Mouse (Mus musculus): ENCODE data around the gene Rab3ip. TPM values are rescaled to one million over a fixed set of nuclear protein-coding genes. Genes with fewer than 3 reads are reported as not detected.

Rab3ip gene
- total RNA-seq (2014; fragmentation: Nextera tagmentation) (7.4 and 13.5 TPM in 2 replicates), total RNA-seq (2017) (3.6 and 8.0 TPM in 2 replicates)

- peak; percentile 90 for ATAC-seq (replicated peaks; ENCODE audit: low FRiP score, low TSS enrichment, poor library complexity, severe bottlenecking)
These were observed at the start of gene Rab3ip for GRCm38 (mm10) chr10:116950009-116950769. Gene Rab3ip (minus strand): TSS chr10:116950769.

GRCm38 (mm10) chr10:116998716-116999455 lies 48.3 kb upstream of the Rab3ip start:
- ATAC-seq (replicated peaks; ENCODE audit: low FRiP score, low TSS enrichment, poor library complexity, severe bottlenecking), result no peak

GRCm38 (mm10) chr10:116996236-116996600 lies 45.6 kb upstream of the Rab3ip start:
- ATAC-seq (replicated peaks; ENCODE audit: low FRiP score, low TSS enrichment, poor library complexity, severe bottlenecking), result peak; percentile 37

GRCm38 (mm10) chr10:116995584-116996235 lies 45.1 kb upstream of the Rab3ip start:
- ATAC-seq (replicated peaks; ENCODE audit: low FRiP score, low TSS enrichment, poor library complexity, severe bottlenecking), result no peak

GRCm38 (mm10) chr10:116995162-116995561 lies 44.6 kb upstream of the Rab3ip start:
- ATAC-seq (replicated peaks; ENCODE audit: low FRiP score, low TSS enrichment, poor library complexity, severe bottlenecking), result no peak

GRCm38 (mm10) chr10:116993971-116994370 lies 43.4 kb upstream of the Rab3ip start:
- no peak for ATAC-seq (replicated peaks; ENCODE audit: low FRiP score, low TSS enrichment, poor library complexity, severe bottlenecking)

GRCm38 (mm10) chr10:116986264-116987082 lies 35.9 kb upstream of the Rab3ip start, which contains the start of gene Best3:
Gene Best3 (plus strand): TSS chr10:116986314.
- ATAC-seq (replicated peaks; ENCODE audit: low FRiP score, low TSS enrichment, poor library complexity, severe bottlenecking), result no peak

GRCm38 (mm10) chr10:116984836-116985235 lies 34.3 kb upstream of the Rab3ip start:
- no peak for ATAC-seq (replicated peaks; ENCODE audit: low FRiP score, low TSS enrichment, poor library complexity, severe bottlenecking)

GRCm38 (mm10) chr10:116982526-116982925 lies 32.0 kb upstream of the Rab3ip start:
- ATAC-seq (replicated peaks; ENCODE audit: low FRiP score, low TSS enrichment, poor library complexity, severe bottlenecking), result no peak

- peak; percentile 76; the same call in 1 of the 2 replicates for ATAC-seq (replicated peaks; ENCODE audit: low FRiP score, low TSS enrichment, poor library complexity, severe bottlenecking)
These were observed 30.3 kb upstream of the Rab3ip start for GRCm38 (mm10) chr10:116980888-116981287.

- no peak for ATAC-seq (replicated peaks; ENCODE audit: low FRiP score, low TSS enrichment, poor library complexity, severe bottlenecking)
These were observed 29.7 kb upstream of the Rab3ip start for GRCm38 (mm10) chr10:116980273-116980672.

GRCm38 (mm10) chr10:116978841-116979240 lies 28.3 kb upstream of the Rab3ip start:
- ATAC-seq (replicated peaks; ENCODE audit: low FRiP score, low TSS enrichment, poor library complexity, severe bottlenecking), result no peak

GRCm38 (mm10) chr10:116977858-116978257 lies 27.3 kb upstream of the Rab3ip start:
- ATAC-seq (replicated peaks; ENCODE audit: low FRiP score, low TSS enrichment, poor library complexity, severe bottlenecking), result no peak

- no peak for ATAC-seq (replicated peaks; ENCODE audit: low FRiP score, low TSS enrichment, poor library complexity, severe bottlenecking)
These were observed 26.9 kb upstream of the Rab3ip start for GRCm38 (mm10) chr10:116977455-116977854.

GRCm38 (mm10) chr10:116972509-116972908 lies 21.9 kb upstream of the Rab3ip start, which contains the start of gene Gm10271:
Gene Gm10271 (minus strand): TSS chr10:116972609.
- no peak for ATAC-seq (replicated peaks; ENCODE audit: low FRiP score, low TSS enrichment, poor library complexity, severe bottlenecking)

GRCm38 (mm10) chr10:116968741-116969140 lies 18.2 kb upstream of the Rab3ip start:
- no peak for ATAC-seq (replicated peaks; ENCODE audit: low FRiP score, low TSS enrichment, poor library complexity, severe bottlenecking)

- no peak for ATAC-seq (replicated peaks; ENCODE audit: low FRiP score, low TSS enrichment, poor library complexity, severe bottlenecking)
These were observed 15.5 kb upstream of the Rab3ip start for GRCm38 (mm10) chr10:116966065-116966464.

GRCm38 (mm10) chr10:116965297-116965696 lies 14.7 kb upstream of the Rab3ip start:
- ATAC-seq (replicated peaks; ENCODE audit: low FRiP score, low TSS enrichment, poor library complexity, severe bottlenecking), result no peak

- ATAC-seq (replicated peaks; ENCODE audit: low FRiP score, low TSS enrichment, poor library complexity, severe bottlenecking), result no peak
These were observed 14.0 kb upstream of the Rab3ip start for GRCm38 (mm10) chr10:116964571-116964970.
